Mouse (Mus musculus) brain, embryonic 14.5 days (tissue): ENCODE measurements at regions not wholly inside any gene's neighbourhood (a gene's known extent, or its start where the extent isn't known, plus 50 kb on each side); places are given as distances from the start of the nearest gene placed in this dataset.

ENCODE experiments used
- CTCF ChIP-seq: fragments of 200-500 bp; IDR thresholded peaks from 2 replicates; pipeline ENCODE4 v1.5.1; 2012; ENCODE audit warnings: inconsistent platforms, mild to moderate bottlenecking, moderate library complexity, borderline replicate concordance; ENCODE audit not compliant: insufficient read depth, insufficient read length; ENCODE audit errors: extremely low read depth
- POLR2A ChIP-seq: fragments of 200-500 bp; IDR thresholded peaks from 2 replicates; pipeline ENCODE4 v1.6.1; 2012; ENCODE audit warnings: mild to moderate bottlenecking, inconsistent platforms, borderline replicate concordance; ENCODE audit not compliant: poor library complexity, insufficient read depth, insufficient read length, severe bottlenecking; ENCODE audit errors: extremely low read depth

GRCm38 (mm10) chr3:65455597-65456284, 63.3 kb upstream of the Ssr3 start:
- TF ChIP-seq POLR2A (peak; percentile 7; the same call in 1 of the 2 replicates), CTCF (no peak)
